Mouse (Mus musculus) heart, embryonic 16.5 days (tissue): ENCODE results near the gene Nhlrc2. TPM values are rescaled to one million over a fixed set of nuclear protein-coding genes. Genes with fewer than 3 reads are reported as not detected.

Experiments used
- ATAC-seq: fragments of 200-750 bp; cut with Nextera tagmentation; replicated peaks from 2 replicates; pipeline ENCODE4 v1.8.0; 2017; ENCODE audit warnings: moderate number of reproducible peaks; ENCODE audit not compliant: insufficient read depth, low FRiP score; ENCODE audit errors: extremely low read depth
- H3K27ac ChIP-seq: fragments of 300-500 bp; sonication (generic); 2 replicates; pipeline ENCODE4 v1.5.1; 2014; ENCODE audit warnings: mild to moderate bottlenecking, low read length, control low read depth, moderate library complexity
- H3K27me3 ChIP-seq: fragments of 300-500 bp; sonication (generic); 2 replicates; pipeline ENCODE4 v1.6.1; 2014; ENCODE audit warnings: low read length, mixed read lengths; ENCODE audit not compliant: control insufficient read depth, insufficient read depth
- H3K36me3 ChIP-seq: fragments of 300-500 bp; sonication (generic); 2 replicates; pipeline ENCODE4 v1.6.1; 2014; ENCODE audit not compliant: control insufficient read depth, insufficient read depth
- H3K4me1 ChIP-seq: fragments of 300-500 bp; sonication (generic); 2 replicates; pipeline ENCODE4 v1.6.1; 2014; ENCODE audit warnings: low read length, mixed read lengths; ENCODE audit not compliant: control insufficient read depth, insufficient read depth
- H3K4me2 ChIP-seq: fragments of 300-500 bp; sonication (generic); 2 replicates; pipeline ENCODE4 v1.6.1; 2014; ENCODE audit warnings: low read depth, mild to moderate bottlenecking, control low read depth, low read length
- H3K4me3 ChIP-seq: fragments of 300-500 bp; sonication (generic); 2 replicates; pipeline ENCODE4 v1.5.1; 2014; ENCODE audit warnings: mild to moderate bottlenecking, control low read depth, low read length
- H3K9ac ChIP-seq: fragments of 300-500 bp; sonication (generic); 2 replicates; pipeline ENCODE4 v1.6.1; 2014; ENCODE audit warnings: low read length, control low read depth
- H3K9me3 ChIP-seq: fragments of 300-500 bp; sonication (generic); replicated peaks from 2 replicates; pipeline ENCODE4 v1.6.1; 2016; ENCODE audit warnings: low read length; ENCODE audit not compliant: control insufficient read depth
- WGBS: fragments of 180-500 bp; shearing (Covaris S2); extraction: QIAGEN DNeasy Blood & Tissue Kit; methylation state at CpG from one replicate; pipeline ENCODE4 v1.1.7; 2014; 5-methylcytosine and 5-hydroxymethylcytosine counted together
- polyA plus RNA-seq: library from polyadenylated mRNA; unstranded; fragments of >200 nt; fragmentation: Nextera tagmentation; extraction: Ambion mirVana; gene quantifications from 2 replicates; pipeline ENCODE4 v1.2.1, GENCODE M21; 2015

The Nhlrc2 gene
- polyA plus RNA-seq, 1 experiment from 2014 or later = 15.1 TPM

- Histone ChIP-seq H3K4me2 (no peak overlapping the region), H3K9me3 (no peaks in the 10 kb centered on the region), H3K27ac (no peak overlapping the region), H3K36me3 (no peaks in the 10 kb centered on the region), H3K27me3 (no peaks in the 10 kb centered on the region), H3K9ac (no peak overlapping the region), H3K4me1 (peaks cover 13% of the 10 kb centered on the region), H3K4me3 (no peak overlapping the region)
- WGBS = 82% methylated on average over 10 of the region's 10 CpGs
- ATAC-seq = no peak
Observed at GRCm38 (mm10) chr19:56627881-56628472, 79.9 kb downstream of the Nhlrc2 start.

DNA sequence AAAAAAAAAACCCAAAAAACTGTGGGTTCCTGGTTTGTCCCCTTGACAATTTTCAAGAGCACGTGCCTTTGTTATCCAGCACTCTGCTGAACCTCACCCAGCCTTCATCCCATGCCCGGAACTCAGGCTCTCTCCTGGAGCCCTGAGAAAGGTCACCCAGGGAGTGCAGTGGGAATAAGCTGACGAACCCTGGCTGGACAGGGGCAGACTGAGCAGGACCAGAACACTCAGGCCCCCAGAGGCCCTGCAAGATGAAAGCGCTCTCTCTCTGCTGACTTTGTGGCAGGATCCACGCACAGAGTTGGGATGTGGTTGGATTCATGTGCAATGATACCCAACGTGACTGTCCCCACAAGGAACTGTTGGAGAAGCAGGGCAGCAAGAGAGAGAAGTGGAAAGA, 81.6 kb downstream of the Nhlrc2 start:
- Histone ChIP-seq H3K4me3 (no peak overlapping the region), H3K4me2 (no peak overlapping the region), H3K36me3 (no peaks in the 10 kb centered on the region), H3K27ac (no peak overlapping the region), H3K9ac (no peak overlapping the region), H3K27me3 (no peaks in the 10 kb centered on the region), H3K4me1 (peaks cover 13% of the 10 kb centered on the region), H3K9me3 (no peaks in the 10 kb centered on the region)
- ATAC-seq = no peak
- WGBS = 83% methylated on average over 6 of the region's 6 CpGs

GRCm38 (mm10) chr19:56631017-56631416, 83.0 kb downstream of the Nhlrc2 start:
- peaks cover 13% of the 10 kb centered on the region for H3K4me1 ChIP-seq
- no peak overlapping the region for H3K4me3 ChIP-seq
- H3K9ac ChIP-seq = no peak overlapping the region; the same call in 1 of the 2 replicates
- H3K9me3 ChIP-seq = no peaks in the 10 kb centered on the region
- WGBS = 34% methylated on average over 4 of the region's 4 CpGs
- ATAC-seq = no peak; the same call in 1 of the 2 replicates
- peak overlapping the region; percentile 66 for H3K27ac ChIP-seq
- no peaks in the 10 kb centered on the region for H3K27me3 ChIP-seq
- peak overlapping the region; percentile 39 for H3K4me2 ChIP-seq
- no peaks in the 10 kb centered on the region for H3K36me3 ChIP-seq

DNA sequence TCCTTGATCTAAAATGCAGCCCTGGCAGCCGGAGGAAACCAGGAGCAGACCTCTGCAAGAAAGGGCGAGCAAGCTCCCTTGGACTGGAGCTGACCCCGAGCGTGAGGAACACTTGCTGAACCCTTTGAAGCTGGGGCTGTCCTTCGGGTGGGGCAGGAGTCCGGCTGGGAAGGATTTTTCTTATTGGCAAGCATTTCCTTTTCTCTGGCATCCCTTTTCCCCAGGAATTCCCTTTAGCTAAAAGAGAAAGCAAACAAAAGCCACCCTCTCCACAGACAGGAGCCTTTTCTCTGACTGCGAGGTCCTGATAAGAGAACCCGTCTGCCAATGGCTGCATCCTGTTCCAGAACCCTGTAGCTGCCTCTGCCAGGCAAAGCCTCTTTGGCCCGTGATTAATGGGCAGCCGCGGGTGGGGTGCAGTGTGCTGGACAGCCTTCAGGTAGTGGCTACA, 83.4 kb downstream of the Nhlrc2 start:
- Histone ChIP-seq H3K4me2 (peak overlapping the region; percentile 39), H3K36me3 (no peaks in the 10 kb centered on the region), H3K4me3 (no peak overlapping the region), H3K9ac (peak overlapping the region; percentile 2; the same call in 1 of the 2 replicates), H3K27me3 (no peaks in the 10 kb centered on the region), H3K27ac (peak overlapping the region; percentile 66), H3K9me3 (no peaks in the 10 kb centered on the region), H3K4me1 (peaks cover 13% of the 10 kb centered on the region)
- peak; percentile 72 for ATAC-seq
- 24% methylated on average over 11 of the region's 11 CpGs for WGBS

DNA sequence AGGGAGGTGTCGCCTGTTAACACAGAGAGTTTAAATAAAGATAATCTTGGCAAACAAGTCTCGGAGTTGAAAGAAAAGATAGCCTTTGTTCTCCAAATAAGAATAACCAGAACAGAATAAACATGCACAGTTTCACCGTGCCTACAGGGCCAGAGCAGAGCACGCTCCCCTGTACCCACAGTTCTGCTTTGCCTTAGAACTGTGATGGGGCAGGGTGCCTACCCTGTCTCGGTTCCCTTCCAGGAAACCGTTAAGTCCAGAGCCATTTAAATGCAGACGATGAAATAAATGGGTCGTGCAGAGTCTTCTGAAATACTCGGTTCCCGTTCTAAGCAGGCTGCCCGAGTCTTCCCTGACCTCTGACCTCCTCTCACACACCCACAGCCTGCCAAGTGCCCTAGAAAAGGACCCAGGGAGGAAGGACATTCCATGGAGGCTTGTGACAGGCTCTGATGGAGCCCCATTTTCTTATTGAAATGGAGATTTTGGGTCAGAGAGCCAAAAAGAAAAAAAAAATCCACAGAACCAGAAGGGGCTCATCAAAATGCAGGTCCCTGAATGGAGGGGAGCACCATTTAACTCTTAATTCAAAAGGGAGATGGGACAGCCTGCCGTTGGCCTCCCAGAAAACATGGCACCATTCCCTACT, 89.1 kb downstream of the Nhlrc2 start:
- H3K27ac ChIP-seq = no peak overlapping the region
- H3K4me1 ChIP-seq = no peaks in the 10 kb centered on the region
- no peaks in the 10 kb centered on the region for H3K36me3 ChIP-seq
- no peak overlapping the region for H3K4me2 ChIP-seq
- no peak overlapping the region for H3K4me3 ChIP-seq
- WGBS = 67% methylated on average over 12 of the region's 12 CpGs
- H3K9me3 ChIP-seq = no peaks in the 10 kb centered on the region; the same call in 1 of the 2 replicates
- no peak overlapping the region for H3K9ac ChIP-seq
- H3K27me3 ChIP-seq = no peaks in the 10 kb centered on the region
- ATAC-seq = no peak

DNA sequence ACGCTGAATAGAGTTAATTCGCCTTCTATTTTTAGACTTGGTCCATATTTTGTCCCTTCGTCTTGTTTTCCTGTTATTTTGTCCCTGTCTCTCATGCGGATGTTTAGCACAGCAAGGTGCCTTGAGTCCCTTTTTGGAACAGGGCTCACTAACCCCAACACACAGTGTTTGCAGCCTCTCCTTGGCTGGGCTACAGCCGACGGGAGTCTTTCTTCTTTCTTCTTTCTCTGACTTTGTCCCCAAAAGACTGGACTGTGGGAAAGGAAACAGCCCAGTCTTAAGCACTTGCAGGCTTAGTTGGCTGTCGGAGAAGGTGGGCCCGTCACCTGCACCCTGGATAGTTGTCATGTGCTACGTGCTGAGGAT, 89.6 kb downstream of the Nhlrc2 start:
- no peak for ATAC-seq
- 84% methylated on average over 9 of the region's 9 CpGs for WGBS
- H3K36me3 ChIP-seq = no peaks in the 10 kb centered on the region

DNA sequence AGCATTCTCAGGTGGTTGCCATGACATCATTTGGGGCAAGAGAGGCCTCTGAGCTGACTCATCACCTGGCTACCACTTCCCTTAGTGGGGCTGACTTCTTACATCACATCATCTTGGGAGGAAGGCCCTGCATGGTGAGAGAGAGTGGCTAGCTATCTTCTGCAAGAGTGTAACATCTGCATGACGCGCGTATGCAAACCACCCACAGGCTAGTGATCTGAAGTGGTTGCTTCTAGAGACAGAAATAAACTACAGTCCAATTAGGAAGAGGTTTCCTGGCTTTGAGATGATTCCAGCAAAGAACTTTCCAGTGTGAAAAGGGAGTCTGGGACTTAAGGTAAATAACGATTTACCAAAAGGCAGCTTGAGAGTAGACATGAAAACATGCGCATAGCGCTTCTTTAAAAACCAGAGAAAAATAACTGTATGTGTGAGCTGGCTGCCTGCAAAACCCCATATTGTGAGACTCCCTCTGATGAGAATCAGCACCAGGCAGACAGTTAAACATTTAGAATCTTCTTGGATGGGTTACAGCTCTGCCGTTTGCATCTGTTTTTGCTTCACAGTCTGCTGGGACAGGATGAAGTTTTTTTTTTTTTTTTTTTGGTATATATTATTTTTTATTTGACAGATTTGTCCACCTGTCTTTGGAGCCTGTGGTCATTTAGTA, 99.5 kb downstream of the Nhlrc2 start:
- Histone ChIP-seq H3K4me3 (no peak overlapping the region), H3K36me3 (no peaks in the 10 kb centered on the region), H3K9me3 (peaks cover 4% of the 10 kb centered on the region; the same call in 1 of the 2 replicates), H3K27ac (no peak overlapping the region), H3K9ac (no peak overlapping the region), H3K27me3 (no peaks in the 10 kb centered on the region), H3K4me2 (no peak overlapping the region), H3K4me1 (peaks cover 7% of the 10 kb centered on the region)
- WGBS = 75% methylated on average over 7 of the region's 7 CpGs
- no peak for ATAC-seq

More for the DNA sequence above, 89.6 kb downstream of the Nhlrc2 start:
- no peaks in the 10 kb centered on the region for H3K27me3 ChIP-seq
- no peak overlapping the region for H3K4me2 ChIP-seq
- H3K4me3 ChIP-seq = no peak overlapping the region
- no peaks in the 10 kb centered on the region for H3K4me1 ChIP-seq
- H3K27ac ChIP-seq = no peak overlapping the region
- H3K9ac ChIP-seq = no peak overlapping the region
- no peaks in the 10 kb centered on the region; the same call in 1 of the 2 replicates for H3K9me3 ChIP-seq

GRCm38 (mm10) chr19:56651262-56651661, 103.2 kb downstream of the Nhlrc2 start:
- Histone ChIP-seq H3K4me2 (no peak overlapping the region), H3K9ac (no peak overlapping the region), H3K9me3 (peaks cover 6% of the 10 kb centered on the region; the same call in 1 of the 2 replicates), H3K27me3 (no peaks in the 10 kb centered on the region), H3K4me3 (no peak overlapping the region), H3K4me1 (peaks cover 12% of the 10 kb centered on the region), H3K27ac (no peak overlapping the region), H3K36me3 (no peaks in the 10 kb centered on the region)
- ATAC-seq = no peak
- WGBS = 81% methylated on average over 4 of the region's 4 CpGs
